Mouse (Mus musculus) adrenal gland, postnatal 36 days (tissue): ENCODE measurements around the gene Ech1. TPM values are rescaled to one million over a fixed set of nuclear protein-coding genes. Genes with fewer than 3 reads are reported as not detected.

Experiments
- DNase-seq, 2 experiments: peaks; one replicate each; pipeline ENCODE4 v3.0.0; 2021; ENCODE audit warnings: mixed read lengths in 1 of 2
- total RNA-seq, 2 experiments: library from RNA; stranded (reverse); gene quantifications; 2 replicates each; pipeline ENCODE4 v1.2.3; 2021

The Ech1 gene
- total RNA-seq, 2 experiments from 2014 or later = 543 to 577 TPM

DNA sequence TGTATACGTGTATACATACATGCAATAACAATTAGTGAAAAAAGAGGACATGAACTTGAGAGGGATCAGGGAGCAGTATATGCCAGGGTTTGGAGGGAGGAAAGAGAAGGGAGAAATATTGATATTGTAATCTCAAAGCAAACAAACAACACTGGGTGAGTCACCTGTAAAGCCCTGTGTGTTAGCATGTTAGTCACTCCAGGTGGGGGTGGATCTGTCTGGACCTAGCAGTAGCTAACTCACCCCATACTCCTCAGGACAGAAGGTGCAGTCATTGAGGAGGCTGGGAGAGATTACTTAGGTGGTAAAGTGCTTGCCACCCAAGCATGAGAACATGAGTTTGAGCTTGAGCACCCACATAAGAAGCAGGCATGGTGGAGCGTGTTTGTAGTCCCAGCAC, 34.9 kb downstream of the Ech1 start:
- no peak for DNase-seq

DNA sequence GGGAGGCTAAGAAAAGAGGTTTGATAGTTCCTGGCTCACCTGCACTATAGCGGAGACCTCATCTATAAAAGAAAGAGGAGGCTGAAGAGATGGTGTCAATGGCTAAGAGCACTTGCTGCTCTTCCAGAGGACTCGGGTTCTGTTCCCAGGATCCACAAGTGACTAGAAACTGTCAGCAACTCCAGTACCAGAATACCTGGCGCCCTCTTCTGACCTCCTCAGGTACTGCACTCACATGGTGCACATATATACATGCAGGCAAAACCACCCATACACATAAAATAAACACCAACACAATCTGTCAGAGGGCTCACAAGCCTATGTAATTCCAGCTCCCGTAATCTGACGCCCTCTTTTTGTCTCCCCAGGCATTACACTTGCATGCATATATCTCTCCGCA, 35.9 kb downstream of the Ech1 start:
- no peak for DNase-seq

DNA sequence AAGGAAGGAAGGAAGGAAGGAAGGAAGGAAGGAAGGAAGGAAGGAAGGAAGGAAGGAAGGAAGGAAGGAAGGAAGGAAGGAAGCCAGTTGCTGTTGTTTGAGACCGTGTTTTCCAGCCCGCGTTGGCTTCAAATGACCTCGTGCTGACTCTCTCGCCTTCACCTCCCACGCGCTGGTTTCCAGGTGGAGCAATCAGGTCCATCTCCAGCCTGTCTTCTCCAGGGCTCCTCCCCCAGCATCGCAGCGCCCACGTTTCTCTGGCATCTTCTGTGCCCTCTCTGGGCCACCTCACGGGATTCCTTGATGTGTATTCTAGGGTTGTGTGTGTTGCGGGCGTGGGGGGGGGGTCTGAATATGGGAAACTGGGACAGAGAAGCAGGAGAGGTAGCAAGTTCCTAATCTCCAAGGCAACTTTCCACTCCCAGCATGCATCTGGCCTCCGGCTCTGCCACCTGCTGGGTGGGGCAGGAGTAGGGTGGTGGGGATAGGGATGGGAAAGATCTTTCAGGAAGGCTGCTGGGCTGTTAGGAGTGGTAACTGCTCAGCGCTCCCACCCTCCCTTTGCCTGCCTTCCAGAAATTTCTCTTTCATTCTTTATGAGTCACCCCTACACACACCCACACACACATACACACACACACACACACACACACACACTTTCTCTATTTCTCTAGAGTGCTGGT, 37.9 kb downstream of the Ech1 start:
- no peak for DNase-seq

DNA sequence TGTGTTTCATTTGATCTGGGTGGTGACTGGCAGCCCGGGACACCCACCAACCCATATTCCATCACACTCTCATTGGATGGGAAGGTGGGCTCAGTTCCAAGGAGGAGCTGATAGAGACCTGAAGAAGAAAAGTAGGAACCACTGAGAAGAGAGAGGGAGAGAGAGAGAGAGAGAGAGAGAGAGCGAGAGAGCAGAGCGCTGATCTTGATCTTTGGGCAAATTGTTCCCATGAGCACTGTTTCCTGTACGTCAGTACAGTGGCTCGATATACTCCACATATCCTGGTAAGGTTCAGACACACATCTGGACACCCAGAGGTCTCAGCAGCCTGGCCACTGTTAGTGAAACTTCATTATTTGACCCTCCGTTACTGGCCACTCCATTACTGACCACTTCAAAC, 38.5 kb downstream of the Ech1 start, which contains the start of gene Lgals7:
Gene Lgals7, plus strand, starts transcription at position 314 of the 400 bp plus-strand sequence.
- no peak for DNase-seq

DNA sequence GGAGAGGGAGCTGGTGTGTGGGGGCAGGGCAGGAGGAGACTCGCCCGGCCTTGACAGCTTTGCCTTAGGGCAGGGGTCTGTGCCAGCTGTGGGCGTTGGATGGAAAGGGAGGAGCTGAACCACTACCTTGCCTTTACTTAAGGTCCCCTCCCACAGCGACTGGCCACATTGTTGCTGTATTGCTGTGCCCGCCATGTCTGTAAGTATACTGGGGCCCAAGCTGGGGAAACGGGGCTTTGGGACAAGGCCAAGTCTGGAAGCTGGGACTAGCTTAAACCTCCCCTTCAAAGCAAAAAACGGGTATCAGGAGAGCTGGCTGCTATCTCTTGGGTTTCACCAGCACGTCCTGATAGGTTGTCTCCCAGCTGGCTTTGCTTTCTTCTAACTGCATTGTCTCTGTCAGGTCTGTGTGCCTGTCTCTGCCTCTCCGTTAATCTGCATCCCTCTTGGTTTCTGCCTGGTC, 39.3 kb downstream of the Ech1 start:
- DNase-seq = no peak

- DNase-seq = peak; percentile 91 to 92
These were observed 40.7 kb downstream of the Ech1 start for GRCm38 (mm10) chr7:28865481-28866300.

- no peak for DNase-seq
These were observed 41.9 kb downstream of the Ech1 start for GRCm38 (mm10) chr7:28866769-28867507.

DNA sequence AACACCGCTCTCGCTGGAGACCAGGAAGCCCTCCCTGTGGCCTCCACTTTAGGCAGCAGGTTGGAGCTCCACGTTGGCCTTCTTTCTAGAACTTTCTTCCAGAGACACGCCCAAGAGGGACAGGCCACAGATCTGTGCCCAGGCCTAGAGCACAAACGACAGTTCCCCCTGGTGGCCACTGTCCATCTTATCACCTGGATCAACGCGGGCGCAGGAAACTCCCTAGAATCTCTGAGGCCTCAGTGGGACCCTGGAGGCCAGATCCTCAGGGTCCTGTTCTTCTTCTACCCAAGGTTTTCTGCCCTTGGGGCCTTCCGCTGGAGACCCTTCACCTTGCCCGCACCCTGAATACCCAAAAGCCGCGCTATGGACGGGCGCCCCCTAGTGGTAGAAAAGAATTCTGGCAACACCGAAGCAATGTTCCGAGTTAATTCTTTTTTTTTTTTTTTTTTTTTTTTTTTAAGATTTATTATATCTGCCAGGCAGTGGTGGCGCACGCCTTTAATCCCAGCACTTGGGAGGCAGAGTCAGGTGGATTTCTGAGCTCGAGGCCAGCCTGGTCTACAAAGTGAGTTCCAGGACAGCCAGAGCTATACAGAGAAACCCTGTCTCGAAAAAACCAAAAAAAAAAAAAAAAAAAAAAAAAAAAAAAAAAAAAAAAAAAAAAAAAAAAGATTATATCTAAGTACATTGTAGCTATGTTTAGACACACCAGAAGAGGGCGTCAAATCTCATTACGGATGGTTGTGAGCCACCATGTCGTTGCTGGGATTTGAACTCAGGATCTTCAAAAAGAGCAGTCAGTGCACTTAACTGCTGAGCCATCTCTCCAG, 42.7 kb downstream of the Ech1 start:
- DNase-seq = peak; percentile 76 to 86

GRCm38 (mm10) chr7:28870901-28871664, 46.1 kb downstream of the Ech1 start:
- no peak for DNase-seq

- DNase-seq = no peak
These were observed 49.5 kb downstream of the Ech1 start for GRCm38 (mm10) chr7:28874565-28874964.

DNA sequence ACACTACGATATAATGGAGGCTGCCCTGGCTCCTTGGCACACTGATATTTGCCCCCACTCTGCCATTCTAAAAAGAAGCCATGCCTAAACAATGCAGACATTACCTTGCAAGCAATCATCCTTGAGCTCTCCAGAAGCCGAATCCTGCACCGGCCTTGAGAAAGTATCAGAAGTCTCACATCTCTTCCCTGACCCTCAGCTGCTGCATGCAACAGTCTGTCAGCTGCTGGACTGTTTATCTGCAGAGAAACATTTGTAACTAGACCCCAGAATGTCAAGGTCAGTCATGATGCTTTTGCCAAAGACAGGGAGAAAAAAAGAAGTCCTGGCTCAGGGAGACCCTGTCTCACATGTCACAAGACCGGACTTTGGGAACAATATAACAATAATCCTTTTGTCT, 51.1 kb downstream of the Ech1 start:
- peak; percentile 41 to 66 for DNase-seq

DNA sequence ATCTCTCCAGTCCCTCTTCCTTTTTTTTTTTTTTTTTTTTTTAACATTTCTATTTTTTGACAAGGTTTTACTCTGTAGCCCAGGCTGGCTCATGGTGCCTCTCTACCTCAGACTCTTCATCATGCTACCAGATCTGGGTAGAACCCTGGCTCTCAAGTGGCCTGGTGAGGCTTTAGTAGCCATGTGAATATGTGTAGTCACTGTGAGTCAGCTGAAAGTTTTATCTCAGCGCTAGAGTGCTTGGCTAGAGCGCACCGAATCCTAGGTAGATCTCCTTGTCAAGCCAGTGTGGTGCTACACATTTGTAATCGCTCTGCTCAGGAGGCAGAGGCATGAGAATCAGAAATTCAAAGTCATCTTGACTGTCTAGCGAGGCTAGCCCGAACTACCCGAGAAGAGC, 52.1 kb downstream of the Ech1 start:
- DNase-seq = no peak

DNA sequence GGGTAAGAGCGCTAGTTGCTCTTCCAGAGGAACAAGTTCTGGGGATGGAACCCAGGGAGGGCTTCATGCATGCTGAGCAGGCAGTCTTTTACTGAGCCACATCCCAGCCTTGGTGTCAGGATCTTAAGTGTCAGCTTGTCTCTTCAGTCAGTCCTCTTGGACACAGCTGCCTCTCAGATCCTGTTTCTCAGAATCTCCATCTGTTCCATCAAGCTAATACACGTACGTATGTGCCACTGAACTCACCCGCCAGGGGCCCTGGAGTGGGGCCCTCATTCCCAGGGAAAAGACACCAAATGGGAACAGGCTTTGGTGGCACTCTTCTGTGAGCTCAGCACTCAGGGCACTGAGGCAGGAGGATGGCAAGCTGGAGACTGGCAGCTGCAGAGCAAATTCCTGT, 52.8 kb downstream of the Ech1 start:
- DNase-seq = no peak

DNA sequence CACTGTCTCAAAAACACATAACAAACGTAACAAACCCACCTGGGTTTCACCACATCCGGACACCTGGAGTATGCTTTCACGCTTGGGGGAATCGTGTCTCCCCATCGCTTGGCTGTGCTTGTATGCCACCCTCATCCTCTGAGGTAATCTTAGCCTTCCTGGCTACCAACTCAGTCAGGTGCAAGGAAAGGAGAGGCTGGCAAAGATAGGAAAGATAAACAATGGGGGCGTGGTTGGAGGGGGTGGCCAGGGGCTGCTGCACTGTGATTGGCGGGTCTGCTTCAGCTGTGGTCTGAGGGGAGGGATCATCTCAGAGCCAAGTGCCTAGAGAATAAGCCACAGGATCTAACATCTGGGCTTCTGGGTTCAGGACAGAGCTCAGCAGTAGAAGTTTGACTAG, 54.6 kb downstream of the Ech1 start:
- no peak for DNase-seq

GRCm38 (mm10) chr7:28880554-28880953, 55.5 kb downstream of the Ech1 start:
- DNase-seq = no peak

DNA sequence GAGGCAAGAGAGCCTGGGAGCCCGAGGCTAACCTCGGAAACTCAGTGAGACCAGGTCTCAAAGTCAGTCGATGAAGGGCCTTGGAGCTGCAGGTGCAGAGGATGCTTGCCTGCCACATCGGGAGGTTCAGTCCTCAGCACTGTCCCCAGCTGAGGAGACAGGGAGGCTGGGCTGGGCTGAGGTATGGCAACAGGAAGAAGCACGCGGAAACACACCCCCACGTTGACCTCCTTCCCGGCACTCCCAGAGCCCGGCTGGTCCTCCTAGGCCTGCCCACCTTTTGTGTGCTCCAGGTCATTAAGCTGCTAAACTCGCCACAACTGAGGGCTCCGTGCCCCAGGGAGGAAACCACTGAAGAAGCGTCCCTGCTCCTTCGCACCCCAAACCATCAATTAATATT, 56.2 kb downstream of the Ech1 start, which contains the start of gene Capn12:
Gene Capn12, plus strand, starts transcription at position 224 of the 400 bp plus-strand sequence.
- no peak for DNase-seq
